Mouse (Mus musculus) C2C12 (cell line): ENCODE data around the gene Vps18.

Source experiments
- CEBPB ChIP-seq: IDR thresholded peaks from one replicate; pipeline ENCODE4 v1.6.1; 2011; ENCODE audit warnings: low read depth, mild to moderate bottlenecking, control low read depth, moderate library complexity
- CTCF ChIP-seq: IDR thresholded peaks from one replicate; pipeline ENCODE4 v1.5.1; 2011; ENCODE audit not compliant: control insufficient read depth, insufficient read depth, insufficient read length
- FOSL1 ChIP-seq: IDR thresholded peaks from one replicate; pipeline ENCODE4 v1.8.0; 2011; ENCODE audit warnings: mild to moderate bottlenecking, low read length; ENCODE audit not compliant: poor library complexity, insufficient read depth, severe bottlenecking
- MAX ChIP-seq: IDR thresholded peaks from one replicate; pipeline ENCODE4 v1.6.1; 2011; ENCODE audit warnings: mild to moderate bottlenecking, control low read depth
- MYOD1 ChIP-seq: IDR thresholded peaks from one replicate; pipeline ENCODE4 v1.6.1; 2011; ENCODE audit warnings: low read depth; ENCODE audit not compliant: control insufficient read depth, insufficient read length
- MYOG ChIP-seq: IDR thresholded peaks from one replicate; pipeline ENCODE4 v1.6.1; 2011; ENCODE audit not compliant: control insufficient read depth, insufficient read length; ENCODE audit errors: extremely low read depth
- USF1 ChIP-seq: IDR thresholded peaks from one replicate; pipeline ENCODE4 v1.6.1; 2011; ENCODE audit warnings: low read depth, mild to moderate bottlenecking, control low read depth, moderate library complexity

- no peak for TF ChIP-seq CTCF
- TF ChIP-seq MAX: no peak
- no peak for TF ChIP-seq MYOG
- TF ChIP-seq MYOD1: no peak
- TF ChIP-seq USF1: no peak
- TF ChIP-seq FOSL1: no peak
- no peak for TF ChIP-seq CEBPB
Observed at GRCm38 (mm10) chr2:119314742-119315310, 26.3 kb downstream of the Vps18 start.
